Mouse (Mus musculus): ENCODE results near the gene Large1. TPM values are rescaled to one million over a fixed set of nuclear protein-coding genes. Genes with fewer than 3 reads are reported as not detected.

Large1 gene
- polyA plus RNA-seq, 1 experiment from 2014 or later, result 8.2 TPM

- Histone ChIP-seq H3K27me3 (replicated peaks) (no peaks in the 10 kb centered on the region), H3K4me3 (no peak overlapping the region), H3K4me2 (no peak overlapping the region), H3K9me3 (replicated peaks) (no peaks in the 10 kb centered on the region), H3K4me1 (replicated peaks) (no peaks in the 10 kb centered on the region), H3K9ac (no peak overlapping the region), H3K27ac (ENCODE audit: poor library complexity, severe bottlenecking) (no peak overlapping the region), H3K36me3 (no peaks in the 10 kb centered on the region)
- no peak for ATAC-seq (ENCODE audit: insufficient number of reproducible peaks, low FRiP score)
- 75% methylated on average over 2 of the region's 2 CpGs for WGBS
Measured at GRCm38 (mm10) chr8:72801583-72801982, 551.8 kb downstream of the Large1 start.

GRCm38 (mm10) chr8:72780644-72781043 lies 572.7 kb downstream of the Large1 start:
- Histone ChIP-seq H3K9ac (no peak overlapping the region), H3K4me3 (no peak overlapping the region), H3K4me2 (no peak overlapping the region), H3K36me3 (no peaks in the 10 kb centered on the region), H3K4me1 (replicated peaks) (no peaks in the 10 kb centered on the region), H3K9me3 (replicated peaks) (no peaks in the 10 kb centered on the region), H3K27ac (ENCODE audit: poor library complexity, severe bottlenecking) (no peak overlapping the region), H3K27me3 (replicated peaks) (no peaks in the 10 kb centered on the region)
- ATAC-seq (ENCODE audit: insufficient number of reproducible peaks, low FRiP score), result no peak
- 86% methylated on average over 4 of the region's 4 CpGs for WGBS

GRCm38 (mm10) chr8:72777797-72778196 lies 575.5 kb downstream of the Large1 start:
- no peak overlapping the region for H3K4me2 ChIP-seq
- H3K9me3 ChIP-seq (replicated peaks), result no peaks in the 10 kb centered on the region
- 86% methylated on average over 1 of the region's 1 CpGs for WGBS
- no peak overlapping the region for H3K27ac ChIP-seq (ENCODE audit: poor library complexity, severe bottlenecking)
- no peak for ATAC-seq (ENCODE audit: insufficient number of reproducible peaks, low FRiP score)
- H3K9ac ChIP-seq, result no peak overlapping the region
- no peaks in the 10 kb centered on the region for H3K27me3 ChIP-seq (replicated peaks)
- H3K36me3 ChIP-seq, result no peaks in the 10 kb centered on the region
- H3K4me3 ChIP-seq, result no peak overlapping the region
- H3K4me1 ChIP-seq (replicated peaks), result no peaks in the 10 kb centered on the region

- WGBS, result 33% methylated on average over 7 of the region's 7 CpGs
Measured at GRCm38 (mm10) chr8:72766777-72767176, 586.6 kb downstream of the Large1 start.

GRCm38 (mm10) chr8:72765696-72766095 lies 587.6 kb downstream of the Large1 start:
- Histone ChIP-seq H3K36me3 (no peaks in the 10 kb centered on the region), H3K9ac (no peak overlapping the region), H3K27ac (ENCODE audit: poor library complexity, severe bottlenecking) (no peak overlapping the region), H3K4me2 (no peak overlapping the region), H3K4me3 (no peak overlapping the region), H3K27me3 (replicated peaks) (no peaks in the 10 kb centered on the region), H3K9me3 (replicated peaks) (no peaks in the 10 kb centered on the region), H3K4me1 (replicated peaks) (peaks cover 11% of the 10 kb centered on the region)
- ATAC-seq (ENCODE audit: insufficient number of reproducible peaks, low FRiP score), result no peak
- 66% methylated on average over 4 of the region's 4 CpGs for WGBS

More at GRCm38 (mm10) chr8:72766777-72767176, 586.6 kb downstream of the Large1 start:
- H3K27ac ChIP-seq (ENCODE audit: poor library complexity, severe bottlenecking), result no peak overlapping the region
- H3K4me1 ChIP-seq (replicated peaks), result peaks cover 2% of the 10 kb centered on the region
- H3K4me2 ChIP-seq, result no peak overlapping the region
- no peak overlapping the region for H3K4me3 ChIP-seq
- ATAC-seq (ENCODE audit: insufficient number of reproducible peaks, low FRiP score), result no peak
- no peaks in the 10 kb centered on the region for H3K9me3 ChIP-seq (replicated peaks)
- no peaks in the 10 kb centered on the region for H3K36me3 ChIP-seq
- H3K27me3 ChIP-seq (replicated peaks), result no peaks in the 10 kb centered on the region
- H3K9ac ChIP-seq, result no peak overlapping the region

Small RNA genes within 50 kb of the gene (microRNA-seq; reads per million reads assigned to microRNA genes)
- gene Mir28b, result 1.9 reads per million

All from heart, embryonic 12.5 days (tissue).